Mouse (Mus musculus) ES-Bruce4 (cell line): ENCODE results near the gene Elp4. TPM values are rescaled to one million over a fixed set of nuclear protein-coding genes. Genes with fewer than 3 reads are reported as not detected.

Source experiments
- H3K27ac ChIP-seq: 2 replicates; pipeline ENCODE4 v1.5.1; 2012; ENCODE audit warnings: low read length, inconsistent platforms; ENCODE audit not compliant: insufficient read depth
- H3K27me3 ChIP-seq: 2 replicates; pipeline ENCODE4 v1.6.1; 2012; ENCODE audit warnings: mild to moderate bottlenecking, low read length, inconsistent platforms; ENCODE audit not compliant: control insufficient read depth, poor library complexity, insufficient read depth, severe bottlenecking
- H3K36me3 ChIP-seq: 2 replicates; pipeline ENCODE4 v1.6.1; 2012; ENCODE audit warnings: inconsistent platforms, mild to moderate bottlenecking, low read length, moderate library complexity; ENCODE audit not compliant: control insufficient read depth, poor library complexity, insufficient read depth, severe bottlenecking
- H3K4me1 ChIP-seq: one replicate; pipeline ENCODE4 v1.8.1; 2011; ENCODE audit warnings: low read length; ENCODE audit not compliant: control insufficient read depth, insufficient read depth
- H3K4me3 ChIP-seq: 2 replicates; pipeline ENCODE4 v1.5.1; 2011; ENCODE audit warnings: low read depth, mild to moderate bottlenecking, low read length
- H3K9ac ChIP-seq: 2 replicates; pipeline ENCODE4 v1.6.1; 2012; ENCODE audit warnings: low read depth, mild to moderate bottlenecking, inconsistent platforms; ENCODE audit not compliant: poor library complexity, severe bottlenecking
- H3K9me3 ChIP-seq: replicated peaks from 2 replicates; pipeline ENCODE4 v1.6.1; 2012; ENCODE audit warnings: mild to moderate bottlenecking, low read length, inconsistent platforms; ENCODE audit not compliant: control insufficient read depth, poor library complexity, insufficient read depth, severe bottlenecking
- CTCF ChIP-seq: IDR thresholded peaks from one replicate; pipeline ENCODE4 v1.8.1; 2011; ENCODE audit warnings: low read depth, low read length
- EP300 ChIP-seq: IDR thresholded peaks from 2 replicates; pipeline ENCODE4 v1.6.1; 2011; ENCODE audit warnings: low read depth, low read length; ENCODE audit not compliant: insufficient read depth
- POLR2A ChIP-seq: IDR thresholded peaks from one replicate; pipeline ENCODE4 v1.8.1; 2011; ENCODE audit warnings: low read length; ENCODE audit not compliant: insufficient read depth
- polyA plus RNA-seq: library from polyadenylated mRNA; stranded (reverse); fragments of >200 nt; gene quantifications from 2 replicates; pipeline ENCODE4 v1.2.4, GENCODE M21; 2011; ENCODE audit warnings: low read depth; ENCODE audit not compliant: missing spikeins, insufficient read depth, insufficient read length

The Elp4 gene
- polyA plus RNA-seq, 1 experiment, result 20.5 TPM

DNA sequence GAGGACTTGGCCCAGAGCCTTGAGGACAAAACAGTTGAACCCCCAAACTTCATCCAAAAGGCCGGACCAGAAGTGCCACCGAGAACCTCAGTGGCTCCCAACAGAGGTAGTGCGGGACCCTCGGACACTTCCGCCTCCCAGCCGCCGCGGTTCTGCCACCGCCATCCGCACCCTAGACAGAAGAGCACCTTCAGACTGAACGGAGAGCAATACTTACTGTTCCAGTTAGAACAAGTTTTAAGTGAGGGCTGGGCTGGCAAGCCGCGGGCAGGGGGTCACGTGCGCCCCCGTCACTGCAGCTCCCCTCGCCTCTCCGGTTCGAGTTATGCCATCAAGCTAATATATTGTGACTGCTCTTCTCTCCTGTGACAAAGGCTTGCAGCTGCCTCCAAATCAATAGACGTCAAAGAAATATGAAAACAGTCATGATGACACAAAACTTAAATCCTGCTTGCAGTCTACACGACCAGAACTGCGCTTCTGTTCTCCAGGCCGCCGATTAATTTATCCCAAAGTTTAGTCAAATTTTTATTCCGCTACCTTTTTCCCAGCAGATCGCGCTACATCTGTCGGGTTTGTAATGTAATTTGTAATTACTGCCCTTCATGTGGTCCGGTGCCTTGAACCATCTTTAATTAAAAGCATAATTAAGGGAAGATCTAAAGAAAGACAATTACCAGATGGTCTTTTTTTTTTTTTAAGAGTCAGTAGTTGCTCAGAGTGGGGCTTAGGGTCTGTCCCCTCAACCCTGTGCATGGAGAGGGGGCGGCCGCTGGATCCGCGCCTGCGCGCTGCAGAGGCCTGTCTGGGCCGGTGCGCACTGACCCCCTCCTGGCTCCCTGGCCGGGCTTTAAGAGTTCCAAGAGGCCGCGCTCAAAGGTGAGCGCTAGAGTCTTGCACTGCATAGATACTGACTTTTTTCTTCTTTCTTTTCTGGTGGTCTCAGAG lies 244.2 kb downstream of the Elp4 start:
- peak overlapping the region; percentile 65 for H3K4me3 ChIP-seq
- no peaks in the 10 kb centered on the region for H3K36me3 ChIP-seq
- H3K4me1 ChIP-seq, result no peaks in the 10 kb centered on the region
- H3K9me3 ChIP-seq, result no peaks in the 10 kb centered on the region
- TF ChIP-seq EP300, result no peak
- no peak for TF ChIP-seq CTCF
- TF ChIP-seq POLR2A, result no peak
- H3K27me3 ChIP-seq, result peaks cover 16% of the 10 kb centered on the region
- H3K9ac ChIP-seq, result peak overlapping the region; percentile 47
- H3K27ac ChIP-seq, result no peak overlapping the region

DNA sequence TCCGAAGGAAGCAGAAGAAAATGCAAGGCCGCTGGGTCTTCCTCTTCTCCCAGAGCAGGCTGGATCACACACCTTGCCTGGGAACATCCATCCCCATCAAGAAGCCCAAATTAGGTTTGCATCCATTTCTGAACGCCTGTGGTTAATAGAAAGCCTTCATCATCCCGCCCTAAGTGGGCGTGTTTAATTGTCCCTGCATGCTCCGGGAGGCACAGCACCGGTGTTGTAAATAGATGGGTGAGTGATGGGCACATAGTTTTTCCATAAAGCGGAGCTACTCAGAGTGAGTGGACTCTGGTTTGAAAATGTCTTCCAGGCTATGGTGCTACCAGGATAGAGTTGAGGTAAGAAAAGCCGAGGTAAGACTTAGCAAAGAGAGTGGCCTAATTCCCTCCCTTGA lies 245.0 kb downstream of the Elp4 start:
- Histone ChIP-seq H3K4me3 (0 out of 2 replicates have a peak overlapping the region, but pooled peaks have one; percentile 65), H3K36me3 (no peaks in the 10 kb centered on the region), H3K9ac (peak overlapping the region; percentile 47), H3K27me3 (peaks cover 16% of the 10 kb centered on the region), H3K27ac (no peak overlapping the region), H3K4me1 (no peaks in the 10 kb centered on the region), H3K9me3 (no peaks in the 10 kb centered on the region)
- TF ChIP-seq POLR2A (no peak), CTCF (no peak), EP300 (no peak)

DNA sequence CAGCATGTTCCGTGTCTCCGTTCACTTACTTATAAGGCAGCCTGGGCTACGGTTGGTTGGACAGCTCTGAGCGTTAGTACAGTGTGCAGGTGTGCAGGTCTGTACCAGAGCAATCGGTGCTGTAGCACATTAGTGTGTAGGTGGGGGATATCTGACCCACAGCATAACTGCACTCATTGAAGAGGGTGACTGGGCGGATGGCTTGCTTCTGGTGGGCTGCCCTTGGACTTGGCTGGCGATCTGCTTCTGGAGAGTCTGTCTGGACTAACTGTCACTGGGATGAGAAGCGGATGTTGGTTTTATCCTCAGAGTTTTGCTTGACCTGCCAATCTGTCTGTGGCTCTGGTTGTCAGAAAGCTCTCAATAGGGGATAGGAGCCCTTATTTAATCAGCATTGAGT lies 247.9 kb downstream of the Elp4 start:
- H3K36me3 ChIP-seq, result no peaks in the 10 kb centered on the region
- no peak overlapping the region for H3K9ac ChIP-seq
- peaks cover 10% of the 10 kb centered on the region for H3K27me3 ChIP-seq
- H3K4me3 ChIP-seq, result no peak overlapping the region
- TF ChIP-seq POLR2A (no peak), EP300 (no peak), CTCF (no peak)
- no peaks in the 10 kb centered on the region for H3K9me3 ChIP-seq
- no peaks in the 10 kb centered on the region for H3K4me1 ChIP-seq
- no peak overlapping the region for H3K27ac ChIP-seq

Other genes with a start within 250 kb of the Elp4 start
- 1.6 and 2.5 TPM in 2 replicates for gene Pax6, start 235.7 kb downstream of the Elp4 start, polyA plus RNA-seq
- 25.0 and 25.1 TPM in 2 replicates for gene Immp1l, start 74 bp upstream of the Elp4 start, polyA plus RNA-seq
- gene Dnajc24, start 99.0 kb upstream of the Elp4 start, polyA plus RNA-seq, result 20.9 and 37.0 TPM in 2 replicates